Mouse (Mus musculus) T-helper 1 cell (primary cell): ENCODE results near the gene Slc7a12.

Source experiments
- in situ Hi-C: fragments of 300-600 bp; cut with MboI, MseI; formaldehyde crosslinking; loops from one replicate; pipeline ENCODE4 v1.15.1; 2025; ENCODE audit warnings: high pct_unique_total_duplicates

Slc7a12 gene

DNA sequence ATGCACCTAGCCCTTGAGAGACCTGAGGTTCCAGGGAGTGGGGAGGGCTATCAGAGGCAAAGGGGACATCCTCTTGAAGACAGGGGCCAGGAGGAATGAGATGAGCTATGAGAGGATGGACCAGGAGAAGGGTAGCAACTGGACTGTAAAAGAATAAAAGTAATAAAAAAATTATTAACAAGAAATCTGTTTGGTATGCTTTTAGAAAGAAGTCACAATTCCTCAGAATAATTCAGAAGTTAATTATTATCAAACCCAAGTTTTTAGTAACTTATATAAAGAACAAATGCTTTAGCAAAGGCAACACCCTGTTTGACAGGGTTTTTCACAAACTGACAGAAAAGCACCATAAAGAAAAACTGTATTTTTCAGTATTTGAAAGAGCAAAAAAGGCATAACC lies at the start of gene Slc7a12:
Gene Slc7a12 (plus strand): TSS at position 301 of the 400 bp plus-strand sequence.
- in situ Hi-C loops = no loop called here

DNA sequence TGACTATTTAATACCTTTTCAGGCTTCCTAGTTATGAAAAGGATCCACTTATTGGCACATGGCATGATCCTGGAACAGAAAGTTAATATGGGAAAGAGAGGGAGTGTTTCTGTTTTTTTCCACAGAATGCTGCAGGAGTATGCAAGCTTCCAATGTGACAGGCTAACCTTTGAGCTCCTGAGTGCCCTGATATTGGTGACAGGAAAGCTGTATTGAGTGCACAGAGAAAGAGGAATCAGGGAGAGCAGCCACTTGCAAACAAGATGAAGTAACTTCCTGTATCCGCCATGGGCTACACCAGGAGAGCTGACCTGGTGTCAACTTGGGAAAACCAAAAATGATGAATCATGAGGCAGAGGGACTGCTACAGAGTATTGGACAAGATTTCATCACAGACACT lies 48.1 kb upstream of the Slc7a12 start:
- in situ Hi-C loops = no loop called here

DNA sequence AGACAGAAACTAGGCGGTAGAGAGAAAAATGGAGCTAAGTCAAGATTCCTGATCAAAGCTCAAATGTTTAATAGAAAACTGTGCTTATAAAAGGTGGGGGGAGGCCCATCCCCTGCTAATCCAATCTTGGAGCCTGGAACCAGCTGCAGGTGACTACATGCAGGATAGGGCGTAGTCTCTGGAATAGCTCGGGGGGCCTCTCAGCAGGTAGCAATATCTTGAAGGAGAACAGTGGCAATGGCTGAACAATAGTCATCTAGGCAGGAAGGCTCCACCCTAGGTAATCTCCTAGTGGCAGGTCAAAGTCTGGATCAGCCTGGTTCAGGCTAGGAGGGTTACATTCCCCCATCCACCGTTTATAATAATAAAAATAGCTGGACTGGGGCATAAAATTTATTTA lies 34.5 kb upstream of the Slc7a12 start:
- in situ Hi-C loops = no loop called here

DNA sequence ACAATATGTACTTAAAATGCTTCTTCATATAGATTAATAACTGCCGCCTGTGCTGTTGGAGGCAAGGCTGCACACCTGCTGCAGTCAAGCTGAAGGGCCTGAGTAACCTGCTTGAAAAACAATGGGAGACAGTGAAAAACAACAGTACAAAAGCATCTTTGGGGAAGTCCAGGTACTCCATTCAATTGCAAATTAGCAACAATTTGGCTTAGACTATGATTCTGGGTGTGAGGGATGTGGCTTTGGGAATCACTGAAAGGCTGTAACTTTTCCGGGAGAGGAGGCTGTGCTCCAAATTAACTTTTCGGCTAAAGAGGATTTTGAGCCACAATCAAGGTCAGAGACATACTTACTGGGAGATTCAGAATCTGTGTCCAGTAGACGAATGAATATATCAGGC lies 33.8 kb upstream of the Slc7a12 start:
- in situ Hi-C loops = no loop called here
